Mouse (Mus musculus) retina, embryonic 14.5 days (tissue): ENCODE measurements at regions not wholly inside any gene's neighbourhood (a gene's known extent, or its start where the extent isn't known, plus 50 kb on each side); places are given as distances from the start of the nearest gene placed in this dataset.

ENCODE experiments used
- DNase-seq: peaks from one replicate; pipeline ENCODE4 v3.0.0-alpha.2; 2015; ENCODE audit warnings: low spot score

- no peak for DNase-seq
Measured at GRCm38 (mm10) chr15:86566111-86566510, 351.9 kb downstream of the Tbc1d22a start.

DNA sequence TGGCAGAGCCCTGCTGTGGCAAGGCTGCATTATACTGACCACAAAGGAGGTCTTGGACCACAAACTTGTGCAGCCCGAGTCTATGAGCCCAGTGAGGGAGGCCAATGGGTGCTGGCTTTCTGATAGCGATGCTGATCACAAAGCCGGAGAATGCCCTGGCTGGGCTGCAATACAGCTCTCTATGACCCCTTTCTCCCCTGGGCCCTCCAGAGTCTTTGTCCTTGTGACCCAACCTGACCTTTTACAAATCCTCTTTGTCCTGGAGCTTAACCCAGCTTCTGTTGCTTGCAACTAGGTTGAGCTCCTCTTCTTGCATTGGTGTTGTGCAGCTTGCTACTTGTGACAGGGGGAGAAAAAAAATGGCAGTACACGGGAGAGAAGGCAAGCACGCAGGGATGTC, 360.1 kb downstream of the Tbc1d22a start:
- peak; percentile 63 for DNase-seq

DNA sequence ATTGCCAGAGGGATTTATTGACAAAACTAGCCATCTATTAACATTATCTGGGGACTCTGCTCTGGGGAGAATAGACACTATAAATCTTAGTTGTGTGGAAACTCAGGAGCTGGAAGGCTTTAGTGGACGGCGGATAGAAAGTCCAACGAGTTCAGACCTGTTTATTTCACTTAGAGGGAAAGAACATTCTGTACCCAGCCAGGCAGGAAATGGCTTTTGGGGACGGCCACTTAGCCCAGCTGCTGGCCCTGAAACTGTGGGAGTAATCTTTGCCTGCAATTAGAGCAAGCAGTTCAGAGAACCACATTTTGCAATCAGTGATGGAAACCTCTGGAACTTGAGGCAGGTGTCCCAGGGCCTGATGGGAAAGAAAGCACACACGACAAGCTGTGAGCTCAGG, 362.4 kb downstream of the Tbc1d22a start:
- no peak for DNase-seq

DNA sequence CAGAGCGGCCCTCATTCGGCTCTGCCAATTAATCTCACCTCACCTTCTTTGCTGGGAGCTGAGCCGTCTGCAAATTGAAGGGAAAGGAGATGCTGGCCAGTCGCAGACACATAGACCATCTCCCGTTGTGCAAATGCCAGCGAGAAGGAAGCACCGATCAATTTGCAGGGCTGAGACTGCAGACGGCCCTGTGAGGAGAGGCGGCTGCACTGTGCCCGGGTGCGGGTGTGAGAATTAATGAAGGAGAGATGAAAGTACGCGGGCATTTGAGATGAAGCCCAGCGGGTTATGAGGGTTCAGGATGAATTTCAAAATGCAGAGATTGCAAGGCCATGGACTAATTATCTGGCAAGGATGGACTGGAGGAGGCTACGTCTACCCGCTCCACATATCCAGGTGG, 364.4 kb downstream of the Tbc1d22a start:
- DNase-seq: no peak

DNA sequence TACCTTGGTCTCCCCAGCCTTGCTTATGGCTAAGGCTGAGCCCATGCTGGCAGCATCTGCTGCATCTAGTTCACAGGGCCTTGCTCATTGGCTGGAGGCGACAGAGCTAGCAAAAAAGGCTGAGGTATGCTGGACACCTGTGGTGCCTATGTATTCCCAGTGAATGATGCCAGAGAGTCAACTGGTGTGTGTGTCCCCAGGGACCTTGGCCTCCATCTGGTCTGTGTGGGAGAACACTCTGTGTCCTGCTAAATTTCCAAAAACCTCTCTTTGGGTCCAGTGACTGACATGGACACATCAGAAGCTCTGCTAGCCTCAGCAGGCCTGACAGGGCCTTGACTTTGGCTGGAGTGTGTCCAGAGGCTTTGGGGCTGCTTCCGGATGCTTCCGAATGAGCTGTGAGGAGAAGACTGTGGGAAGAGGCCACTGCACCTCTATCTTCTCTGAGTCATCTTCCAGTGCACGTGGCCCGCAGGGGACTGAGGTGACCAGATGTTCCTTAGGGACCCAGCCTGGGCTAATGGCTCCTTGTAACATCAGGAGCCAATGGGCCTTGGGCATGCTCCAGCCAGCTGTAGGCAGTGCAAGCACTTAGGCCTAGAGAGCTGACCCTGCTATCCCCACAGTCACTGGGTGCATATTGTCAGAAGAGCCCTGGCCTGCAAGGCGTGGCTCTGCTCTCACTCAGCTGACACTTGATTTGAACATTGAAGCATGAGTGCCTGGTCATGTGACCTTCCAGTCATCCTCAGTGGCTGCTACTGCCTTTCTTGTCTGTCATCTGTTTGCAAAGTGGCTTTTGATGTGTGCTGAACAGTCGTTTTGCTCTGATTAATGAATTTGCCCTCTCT, 368.2 kb downstream of the Tbc1d22a start:
- no peak for DNase-seq

GRCm38 (mm10) chr15:86585716-86586115, 371.5 kb downstream of the Tbc1d22a start:
- DNase-seq: no peak

DNA sequence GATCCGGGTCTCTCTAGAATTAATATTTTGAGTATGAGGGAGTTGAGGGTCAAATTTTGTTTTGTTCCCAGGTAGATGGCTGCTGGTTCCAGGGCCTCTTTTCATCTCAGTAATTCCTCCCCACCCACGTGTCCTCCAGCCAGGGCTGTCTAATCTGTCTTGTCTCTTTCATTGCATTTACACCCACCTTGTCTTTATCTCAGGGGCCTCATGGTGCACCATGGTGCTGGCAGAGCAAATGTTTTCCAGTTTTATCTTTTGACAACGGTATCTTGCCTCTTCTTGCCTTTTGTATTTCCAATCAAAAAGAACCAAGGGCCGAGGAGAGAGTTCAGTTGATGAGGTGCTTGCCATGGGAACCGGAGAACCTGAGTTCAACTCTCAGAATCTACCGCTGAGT, 372.9 kb downstream of the Tbc1d22a start:
- no peak for DNase-seq

DNA sequence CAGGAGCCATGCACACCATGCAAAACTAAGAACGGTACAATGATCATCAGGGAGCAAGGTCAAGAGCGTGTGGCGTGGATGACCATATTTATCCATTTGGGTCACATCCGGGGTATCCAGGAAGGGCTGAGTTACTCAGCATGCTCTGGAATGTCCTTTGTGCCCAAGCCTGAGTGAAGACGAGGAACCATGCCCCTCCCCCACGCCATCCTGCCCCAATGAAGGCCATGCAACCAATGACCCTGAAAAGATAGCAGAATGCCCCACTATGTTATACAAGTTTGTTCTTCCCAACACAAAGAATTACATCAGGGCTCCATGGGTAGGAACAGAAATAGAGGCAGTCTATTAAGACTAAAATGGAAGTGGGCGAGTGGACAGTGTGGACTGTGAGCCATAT, 375.8 kb downstream of the Tbc1d22a start:
- peak; percentile 43 for DNase-seq

DNA sequence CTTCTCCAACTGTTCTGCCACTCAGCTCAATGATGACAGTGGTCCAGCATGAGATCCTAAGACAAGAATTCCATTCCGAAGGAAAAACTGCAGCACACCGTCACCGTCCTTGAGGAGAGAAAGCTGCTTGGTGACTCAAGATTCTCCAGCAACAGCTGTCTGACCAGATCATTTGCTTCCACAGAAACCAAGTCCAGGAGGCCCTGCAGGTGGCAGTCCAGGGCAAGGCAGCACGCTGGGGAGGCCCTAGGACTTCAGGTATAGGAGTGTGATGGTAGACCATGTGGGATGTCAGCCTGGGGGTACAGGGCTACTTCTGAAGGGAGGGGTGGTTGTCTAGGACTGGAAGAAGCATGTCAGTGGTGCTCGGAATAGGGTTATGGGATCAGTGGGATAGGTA, 376.6 kb downstream of the Tbc1d22a start:
- peak; percentile 53 for DNase-seq

DNA sequence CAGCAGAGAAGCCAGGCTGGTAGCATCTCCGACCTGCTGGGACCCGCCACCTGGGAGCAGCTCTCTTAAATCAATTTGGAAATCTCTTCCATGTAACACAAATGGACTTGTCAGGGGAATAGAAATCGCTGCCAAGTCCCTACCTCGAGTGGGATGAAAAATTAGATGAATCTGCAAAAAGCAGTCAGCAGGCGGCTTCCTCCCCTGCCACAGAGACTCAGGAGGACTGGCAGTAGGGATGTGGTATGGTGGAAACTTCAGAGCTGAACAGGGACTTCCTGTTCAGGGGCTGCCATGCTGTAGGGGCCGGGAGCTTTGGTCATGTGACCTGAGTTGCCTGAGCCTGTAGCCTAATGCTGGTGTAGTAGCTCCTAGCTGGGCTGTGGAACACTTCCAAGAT, 379.1 kb downstream of the Tbc1d22a start:
- no peak for DNase-seq

DNA sequence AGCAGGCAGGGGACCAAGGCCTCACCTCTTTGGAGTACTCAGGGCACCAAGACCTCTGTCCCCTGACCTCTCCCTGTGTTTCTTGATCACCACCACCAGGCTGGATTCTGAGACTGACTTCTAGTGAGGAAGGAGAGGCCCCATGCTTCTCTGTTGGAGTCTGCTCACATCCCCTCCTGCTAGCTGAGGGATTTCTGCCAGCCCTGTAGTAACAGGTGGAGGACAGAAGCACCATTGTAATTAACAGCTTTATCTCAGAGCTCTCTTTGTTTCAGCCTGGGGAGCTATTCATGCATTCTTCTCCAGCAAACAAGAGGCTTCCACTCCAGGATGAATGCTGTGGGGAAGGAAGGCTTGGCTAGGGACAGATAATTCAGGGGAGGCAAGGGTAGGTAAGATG, 392.2 kb downstream of the Tbc1d22a start:
- no peak for DNase-seq

DNA sequence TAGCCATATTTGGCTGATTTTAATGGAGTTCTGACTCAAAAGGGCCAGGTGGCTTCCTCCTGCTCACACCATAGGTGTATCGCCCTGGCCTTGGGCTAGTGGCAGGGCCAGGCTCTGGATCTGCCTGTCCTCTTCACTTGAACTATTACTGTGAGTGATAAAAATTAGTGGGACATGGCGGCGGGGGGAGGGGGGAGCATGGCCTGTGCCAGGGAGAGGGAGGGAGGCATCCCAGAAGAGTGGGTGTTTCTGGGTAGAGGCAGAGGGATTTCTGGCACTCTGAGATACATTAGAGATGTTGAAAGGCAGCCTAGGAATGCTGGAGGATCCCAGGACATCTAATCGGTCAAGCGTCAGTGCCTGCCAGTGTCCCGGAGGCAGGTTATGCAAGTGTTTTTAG, 395.4 kb downstream of the Tbc1d22a start:
- no peak for DNase-seq

- DNase-seq: no peak
Measured at GRCm38 (mm10) chr15:86631376-86631775, 417.1 kb downstream of the Tbc1d22a start.

DNA sequence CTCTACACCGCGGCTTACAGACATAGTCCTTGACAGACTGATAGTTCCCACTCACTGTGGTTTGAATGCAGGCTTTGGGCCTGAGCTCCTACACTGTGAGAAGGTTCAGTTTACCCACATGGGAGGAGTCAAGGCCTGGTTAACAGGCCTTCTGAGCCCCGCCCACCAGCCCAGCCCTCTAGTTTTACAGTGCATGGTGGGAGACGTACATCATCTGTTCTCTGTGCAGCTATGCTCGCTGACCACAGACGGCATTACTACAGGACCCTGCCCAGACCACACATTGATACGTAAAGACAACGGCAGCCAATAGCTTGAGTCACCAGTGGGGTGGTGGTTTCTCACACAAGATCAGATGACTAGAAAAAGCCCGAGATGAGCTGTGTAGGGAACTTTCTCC, 431.0 kb downstream of the Tbc1d22a start:
- no peak for DNase-seq

GRCm38 (mm10) chr15:86648131-86648530, 433.9 kb downstream of the Tbc1d22a start:
- no peak for DNase-seq

DNA sequence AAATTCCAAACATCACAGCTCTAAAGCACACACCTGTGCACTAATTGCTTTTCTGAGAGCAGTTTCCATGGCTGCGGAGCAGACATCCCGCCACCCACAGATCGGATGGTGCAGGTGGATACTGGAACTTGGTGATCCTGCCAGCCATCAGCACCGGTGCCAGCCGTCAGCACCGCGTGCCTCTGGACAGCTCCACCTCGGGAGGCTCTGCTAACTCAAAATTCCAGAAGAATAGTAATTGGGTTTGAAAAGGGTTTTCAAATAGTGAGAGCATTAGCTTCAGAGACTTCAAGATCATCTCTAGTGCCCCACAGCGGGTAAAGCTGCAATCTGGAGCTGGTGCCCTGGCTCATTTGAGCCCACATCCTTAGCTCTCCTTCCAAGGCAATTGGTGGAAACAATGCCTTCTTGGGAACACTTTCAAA, 458.8 kb downstream of the Tbc1d22a start:
- no peak for DNase-seq

DNA sequence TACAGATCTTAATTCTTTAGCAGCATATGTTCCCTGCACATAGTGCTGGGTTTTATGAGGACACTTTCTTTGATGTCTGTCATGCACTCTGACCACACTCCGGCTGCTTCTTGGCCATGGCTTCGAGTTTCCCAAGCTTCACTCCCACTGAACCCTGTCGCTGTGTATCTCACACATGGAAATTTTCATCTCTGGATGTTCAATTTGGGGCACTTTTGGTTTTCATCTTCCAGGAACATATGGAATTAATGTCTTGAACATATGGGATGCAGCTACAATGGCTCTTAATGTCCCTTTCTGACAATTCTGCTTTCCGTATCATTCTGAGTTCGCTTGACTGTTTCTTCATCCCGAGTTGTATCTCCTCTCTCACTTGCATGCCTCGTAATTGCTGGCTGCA, 462.8 kb downstream of the Tbc1d22a start:
- DNase-seq: no peak

GRCm38 (mm10) chr15:86683081-86683480, 468.8 kb downstream of the Tbc1d22a start:
- no peak for DNase-seq

- DNase-seq: peak; percentile 62
Measured at GRCm38 (mm10) chr15:86689694-86690093, 475.4 kb downstream of the Tbc1d22a start.

DNA sequence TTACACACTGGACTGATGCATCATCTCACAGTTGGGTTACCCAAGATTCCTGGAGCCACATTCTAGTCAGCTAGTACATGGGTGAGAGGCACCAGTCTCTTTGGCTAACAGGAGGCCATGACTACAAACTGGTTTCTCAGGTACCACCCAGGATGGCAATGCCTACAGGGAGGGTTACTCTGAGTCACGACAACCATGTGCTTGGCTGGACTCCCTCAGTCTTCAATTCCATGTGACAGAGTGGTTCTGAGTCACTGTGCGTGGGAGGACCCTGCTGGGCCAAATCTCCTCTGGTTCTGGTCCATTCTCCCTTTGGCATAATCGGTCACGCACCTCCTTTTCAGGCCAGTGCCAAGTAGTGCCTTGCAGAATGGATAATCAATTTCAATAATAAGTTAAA, 482.5 kb downstream of the Tbc1d22a start:
- no peak for DNase-seq

DNA sequence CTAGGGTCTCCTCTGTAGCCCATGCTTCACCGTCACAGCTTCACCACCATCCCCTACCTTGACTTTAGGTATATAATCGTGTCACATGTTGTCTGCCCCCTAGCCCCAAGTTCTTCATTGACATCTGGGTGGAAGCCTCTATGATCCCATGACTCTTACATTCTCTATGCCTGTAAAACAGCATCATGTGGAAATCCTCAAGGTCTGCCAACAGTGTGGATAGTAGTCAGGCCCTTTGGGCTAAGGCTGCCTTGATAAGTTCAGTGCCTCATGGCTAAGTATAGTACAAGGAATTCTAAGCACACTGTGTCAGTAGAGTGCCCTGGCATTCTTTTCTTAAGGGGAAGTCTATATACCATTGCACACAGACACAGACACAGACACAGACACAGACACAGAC, 496.2 kb downstream of the Tbc1d22a start:
- DNase-seq: no peak

DNA sequence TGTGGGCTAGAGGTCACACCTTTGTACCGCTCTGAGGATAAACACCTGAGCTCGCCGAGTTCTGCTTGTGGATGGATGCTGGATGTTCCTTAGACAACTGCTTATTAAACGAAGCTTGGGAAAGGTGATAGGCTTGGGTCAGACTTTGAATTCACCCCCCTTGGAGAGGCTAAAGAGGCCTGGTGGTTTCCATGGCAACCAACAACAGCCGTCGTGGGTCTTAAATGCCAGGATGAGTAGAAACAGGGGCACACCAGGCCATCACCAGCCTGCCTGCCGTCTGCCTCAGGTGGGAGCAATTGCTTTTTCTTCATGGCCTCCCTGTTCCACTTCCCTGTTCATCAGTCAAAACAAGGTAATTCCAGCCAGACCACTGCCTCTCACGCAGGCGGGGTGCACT, 504.1 kb downstream of the Tbc1d22a start:
- no peak for DNase-seq

DNA sequence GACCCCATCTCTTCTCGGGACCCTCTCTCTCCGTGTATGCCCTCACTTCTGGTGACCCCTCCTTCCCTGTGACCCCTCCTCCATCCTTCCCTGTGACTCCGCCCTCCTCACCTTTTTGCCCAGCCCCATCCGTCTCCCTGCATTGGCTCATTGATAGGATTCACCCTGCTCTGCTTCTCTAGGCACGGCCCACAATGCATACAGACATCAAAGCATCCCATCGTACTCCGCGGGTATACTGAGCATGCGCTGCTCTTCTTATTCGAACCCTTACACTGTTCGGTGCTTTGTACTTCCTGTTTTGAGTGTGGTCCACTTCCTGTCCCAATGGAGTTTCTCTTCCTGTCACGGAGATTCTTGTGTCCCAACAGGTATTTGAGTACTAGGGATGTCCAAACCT, 504.8 kb downstream of the Tbc1d22a start:
- DNase-seq: no peak

DNA sequence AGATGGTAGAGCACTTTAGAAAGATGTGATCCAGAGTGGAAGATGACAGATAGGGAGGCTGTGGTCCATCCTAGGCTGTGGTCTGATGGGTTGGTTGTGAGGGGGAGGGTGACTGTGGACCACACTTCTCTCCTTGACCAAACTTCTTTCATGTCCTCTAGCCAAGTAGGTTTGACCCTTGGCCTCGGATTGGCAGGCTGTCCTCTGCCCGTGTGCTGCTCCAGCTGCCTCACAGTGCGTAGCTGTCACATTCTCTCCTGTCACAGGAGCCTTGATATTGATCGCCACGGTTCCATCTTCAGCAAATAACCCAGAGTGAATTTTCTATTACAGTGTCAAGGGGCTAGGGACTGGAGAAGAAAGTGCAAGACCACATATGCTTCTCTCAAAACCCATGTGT, 506.9 kb downstream of the Tbc1d22a start:
- DNase-seq: peak; percentile 33
